Mouse (Mus musculus) right cerebral cortex, postnatal 14 days (tissue): ENCODE results near the gene Fam163b.

Experiments
- DNase-seq: peaks from one replicate; pipeline ENCODE4 v3.0.0; 2022

Fam163b gene

GRCm38 (mm10) chr2:27126496-27126895 is 15.8 kb downstream of the Fam163b start:
- DNase-seq = no peak

GRCm38 (mm10) chr2:27125979-27126378 is 16.3 kb downstream of the Fam163b start:
- DNase-seq = peak; percentile 61

GRCm38 (mm10) chr2:27123121-27123520 is 19.2 kb downstream of the Fam163b start:
- no peak for DNase-seq

GRCm38 (mm10) chr2:27122578-27122977 is 19.7 kb downstream of the Fam163b start:
- DNase-seq = no peak

- no peak for DNase-seq
Observed at GRCm38 (mm10) chr2:27121626-27122355, 20.5 kb downstream of the Fam163b start.

GRCm38 (mm10) chr2:27120241-27120641 is 22.1 kb downstream of the Fam163b start:
- no peak for DNase-seq

- no peak for DNase-seq
Observed at GRCm38 (mm10) chr2:27119766-27120165, 22.5 kb downstream of the Fam163b start.

GRCm38 (mm10) chr2:27118452-27118851 is 23.8 kb downstream of the Fam163b start:
- DNase-seq = no peak

GRCm38 (mm10) chr2:27114169-27114568 is 28.1 kb downstream of the Fam163b start:
- no peak for DNase-seq

GRCm38 (mm10) chr2:27112585-27112984 is 29.7 kb downstream of the Fam163b start:
- DNase-seq = no peak

- no peak for DNase-seq
Observed at GRCm38 (mm10) chr2:27109052-27109451, 33.2 kb downstream of the Fam163b start.

GRCm38 (mm10) chr2:27108144-27108543 is 34.1 kb downstream of the Fam163b start:
- DNase-seq = no peak

GRCm38 (mm10) chr2:27106816-27107215 is 35.5 kb downstream of the Fam163b start:
- DNase-seq = no peak

- no peak for DNase-seq
Observed at GRCm38 (mm10) chr2:27103554-27103953, 38.7 kb downstream of the Fam163b start.

GRCm38 (mm10) chr2:27097776-27098175 is 44.5 kb downstream of the Fam163b start:
- no peak for DNase-seq

GRCm38 (mm10) chr2:27097241-27097656 is 45.0 kb downstream of the Fam163b start:
- no peak for DNase-seq

- DNase-seq = peak; percentile 40
Observed at GRCm38 (mm10) chr2:27096341-27096981, 45.8 kb downstream of the Fam163b start.

GRCm38 (mm10) chr2:27095178-27095577 is 47.1 kb downstream of the Fam163b start:
- DNase-seq = no peak

- DNase-seq = no peak
Observed at GRCm38 (mm10) chr2:27089238-27089637, 53.1 kb downstream of the Fam163b start.

GRCm38 (mm10) chr2:27088700-27089099 is 53.6 kb downstream of the Fam163b start:
- DNase-seq = no peak

- no peak for DNase-seq
Observed at GRCm38 (mm10) chr2:27088071-27088644, 54.1 kb downstream of the Fam163b start.

- no peak for DNase-seq
Observed at GRCm38 (mm10) chr2:27087581-27087980, 54.7 kb downstream of the Fam163b start.

- no peak for DNase-seq
Observed at GRCm38 (mm10) chr2:27086483-27087010, 55.7 kb downstream of the Fam163b start.

GRCm38 (mm10) chr2:27085801-27086200 is 56.5 kb downstream of the Fam163b start:
- DNase-seq = no peak
